Comparison of ENCODE assay signal across 18 mouse cellular contexts in the genomic region with DNA sequence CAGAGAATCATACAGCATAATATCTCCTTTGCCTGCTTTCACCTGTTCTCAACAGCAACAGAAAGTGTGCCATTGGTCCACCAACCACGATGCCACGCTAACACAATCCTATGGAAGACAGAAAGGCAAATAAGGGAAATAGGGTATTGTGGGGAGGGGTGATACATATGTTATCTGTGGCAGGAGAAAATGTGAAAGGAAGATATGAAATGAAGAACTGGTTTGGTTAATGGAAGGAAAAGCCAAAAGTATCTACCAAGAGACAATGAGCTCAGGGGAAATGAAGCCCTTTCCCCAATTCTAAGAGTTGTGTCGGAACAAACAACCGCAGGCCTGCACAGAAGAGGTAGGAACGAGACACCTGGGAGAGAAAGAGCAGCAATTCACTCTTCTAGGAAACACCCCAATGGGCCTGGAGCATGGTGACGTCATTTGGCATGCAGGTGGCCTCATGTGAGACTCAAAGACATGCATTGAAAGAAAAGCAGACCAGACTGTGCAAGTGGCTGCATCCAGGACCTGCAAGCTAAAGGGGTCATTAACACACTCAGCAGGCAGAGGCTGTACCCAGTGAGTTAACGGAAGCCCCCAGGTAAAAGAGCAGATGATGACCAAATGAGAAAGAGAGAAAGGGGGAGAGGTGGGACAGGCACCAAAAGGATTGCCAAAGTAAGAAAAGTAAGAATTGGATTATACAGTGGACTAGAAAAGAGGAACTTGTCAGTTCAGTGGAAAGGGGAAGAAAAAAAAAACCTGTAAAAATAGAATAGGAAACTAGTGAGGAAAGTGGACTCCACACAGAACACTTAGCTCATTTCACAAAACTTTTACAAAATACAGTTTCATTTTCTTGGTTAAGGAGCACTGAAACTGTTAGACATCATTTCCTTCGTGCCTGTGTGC.
DNase-seq lines count a peak whose midpoint lies in the region; ATAC-seq lines count a peak whose summit lies in the region.
"Had no signal": no experiment of that assay in that cellular context is flagged by ENCODE, and none has a peak within 500 bp of the region (broad histone marks: within the 10 kb centered on the region; RNA-seq: fewer than 3 reads in every experiment).

No protein-coding gene starts in this region.

- no peak overlapping the region for H3K4me3 ChIP-seq in forebrain, embryonic 13.5 days
- H3K4me3 ChIP-seq: forebrain, embryonic 10.5 days; intestine, embryonic 15.5 days; left cerebral cortex, adult 2 months; liver, embryonic 15.5 days had no signal

- intact Hi-C loops in heart, postnatal 10 days (cut with DNase I), result no loop called here

- no peak overlapping the region for H3K9ac ChIP-seq in forebrain, embryonic 13.5 days
- H3K9ac ChIP-seq: intestine, embryonic 15.5 days; liver, embryonic 15.5 days had no signal

- no peaks in the 10 kb centered on the region for H3K27me3 ChIP-seq in forebrain, embryonic 13.5 days
- H3K27me3 ChIP-seq: intestine, embryonic 15.5 days; liver, embryonic 15.5 days; Patski had no signal

- DNase-seq in heart, adult 11 months, result peak; percentile 86
- DNase-seq in heart, postnatal 10 days, result no peak
- peak; percentile 20 for DNase-seq in thymus, postnatal 0 days (ENCODE audit: low spot score)
- no peak for DNase-seq in thymus, adult 18-20 months
- peak; percentile 15 to 62 for DNase-seq in spleen, postnatal 4 days (ENCODE audit: low spot score in 2 of 2)
- DNase-seq in right cerebral cortex, postnatal 14 days, result no peak
- DNase-seq: adrenal gland, postnatal 10 days; cerebellum, adult 18-20 months; gastrocnemius, postnatal 36 days; kidney, postnatal 25 days had no signal

- WGBS in forebrain, embryonic 13.5 days, result 69% methylated on average over 8 of the region's 8 CpGs

- H3K9me3 ChIP-seq in forebrain, embryonic 13.5 days (replicated peaks), result no peaks in the 10 kb centered on the region
- H3K9me3 ChIP-seq: forebrain, embryonic 10.5 days; intestine, embryonic 15.5 days; liver, embryonic 15.5 days had no signal

- H3K27ac ChIP-seq in forebrain, embryonic 13.5 days, result no peak overlapping the region
- H3K27ac ChIP-seq: forebrain, embryonic 10.5 days; intestine, embryonic 15.5 days; left cerebral cortex, adult 2 months had no signal

- no peaks in the 10 kb centered on the region for H3K36me3 ChIP-seq in forebrain, embryonic 13.5 days (ENCODE audit: poor library complexity, severe bottlenecking)
- H3K36me3 ChIP-seq: forebrain, embryonic 10.5 days; intestine, embryonic 15.5 days; liver, embryonic 15.5 days had no signal

- peak; percentile 88 to 89 for ATAC-seq in hematopoietic stem cell, adult 5-6 weeks (replicated peaks in 1 of 2; ENCODE audit: insufficient read depth in 1 of 2, low FRiP score in 2 of 2, low TSS enrichment in 1 of 2, low read depth in 1 of 2, poor library complexity in 2 of 2, severe bottlenecking in 2 of 2)
- ATAC-seq in forebrain, embryonic 13.5 days, result no peak
- ATAC-seq: intestine, embryonic 15.5 days; midbrain, embryonic 16.5 days; Patski had no signal

- peaks cover 35% of the 10 kb centered on the region for H3K4me1 ChIP-seq in forebrain, embryonic 13.5 days
- H3K4me1 ChIP-seq: intestine, embryonic 15.5 days; liver, embryonic 15.5 days had no signal

- no peak overlapping the region for H3K4me2 ChIP-seq in forebrain, embryonic 13.5 days
- H3K4me2 ChIP-seq: intestine, embryonic 15.5 days; liver, embryonic 15.5 days had no signal

Comparison
In these comparisons a context has a peak if more than half of its experiments do, and no peak if none do; other contexts are left out.
1. DNase-seq: peak in heart, adult 11 months (single experiment), thymus, postnatal 0 days (single experiment) and spleen, postnatal 4 days (2 of 2); none in heart, postnatal 10 days (0 of 2), thymus, adult 18-20 months (0 of 2) and right cerebral cortex, postnatal 14 days (single experiment).